Mouse (Mus musculus): ENCODE results near the gene Ccdc8.
A peak's percentile ranks its signal among the peaks of the same experiment; 100 is the strongest.

Ccdc8 gene

GRCm38 (mm10) chr7:17015381-17015780 lies 22.9 kb downstream of the Ccdc8 start:
- no peak for DNase-seq

DNA sequence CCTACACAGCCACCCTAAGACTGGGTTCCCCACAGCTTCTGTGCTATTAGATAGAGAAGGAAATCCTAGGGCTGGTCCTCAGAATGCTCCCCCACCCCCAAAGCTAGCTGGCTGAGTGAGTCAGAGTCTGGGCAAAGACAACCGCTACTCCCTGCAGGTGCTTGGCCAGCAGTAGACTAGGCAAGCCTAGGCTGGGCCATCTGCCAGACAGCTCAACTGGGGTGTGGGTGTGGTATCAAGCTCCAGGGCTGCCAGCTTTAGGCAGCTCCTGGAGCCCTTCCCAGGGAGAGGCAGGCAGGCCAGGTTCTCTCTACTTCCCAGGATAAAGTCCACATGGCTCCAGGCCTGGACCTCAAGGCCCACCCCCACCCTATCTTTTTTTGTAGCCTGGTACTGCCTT lies 24.5 kb downstream of the Ccdc8 start:
- DNase-seq, result peak; percentile 93

DNA sequence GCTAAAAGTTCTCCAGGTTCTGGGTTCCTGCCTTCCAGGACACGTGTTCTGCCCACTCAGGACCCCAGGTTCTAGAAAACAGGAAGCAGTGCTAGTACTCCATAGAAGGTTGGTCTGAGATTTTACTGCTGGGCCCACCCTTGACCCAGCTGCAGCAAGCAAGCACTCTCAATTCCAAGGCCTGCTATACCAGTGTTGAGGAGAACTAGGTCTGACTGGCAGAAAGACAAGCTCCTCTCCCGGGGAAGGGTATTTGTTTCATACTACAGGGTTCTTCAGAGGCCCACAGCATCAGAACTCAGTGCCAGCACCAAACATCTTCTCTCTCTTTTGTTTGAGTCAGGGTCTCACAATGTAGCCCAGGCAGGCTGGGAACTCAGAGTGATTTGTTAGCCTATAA lies 25.4 kb downstream of the Ccdc8 start:
- DNase-seq, result no peak

DNA sequence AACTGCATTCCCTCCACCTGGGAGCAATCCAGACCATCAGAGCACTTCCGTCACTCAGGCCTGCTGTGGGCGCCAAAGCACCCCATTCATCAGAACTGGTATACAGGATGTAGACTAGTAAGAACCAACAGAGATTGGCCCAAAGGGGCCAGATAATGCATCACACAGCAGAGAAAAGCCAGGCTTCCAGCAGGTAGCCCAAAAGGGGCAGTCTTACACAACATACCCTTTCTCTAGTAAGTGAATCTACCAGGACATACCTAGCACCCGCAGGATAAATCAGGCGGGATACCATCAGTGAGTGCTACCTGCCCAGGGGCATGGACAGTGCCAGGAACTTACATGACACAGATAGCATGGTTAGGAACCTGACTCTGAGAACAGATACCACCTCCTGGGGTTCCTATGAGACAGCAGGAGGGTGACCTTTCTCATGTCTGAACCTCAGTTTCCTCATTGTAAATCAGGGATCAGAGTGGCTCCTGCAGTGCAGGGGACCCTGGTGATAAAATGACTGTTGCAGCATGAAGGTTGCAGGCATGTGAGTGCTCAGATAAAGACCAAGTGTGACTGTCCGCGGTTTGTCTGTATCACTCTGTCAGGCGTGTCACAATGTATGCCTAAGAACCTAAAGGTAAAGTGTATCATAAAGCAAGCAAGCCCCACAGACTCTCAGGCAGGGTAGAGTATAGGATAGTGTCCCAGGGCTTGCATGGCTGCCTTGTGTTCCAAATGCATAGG lies 27.1 kb downstream of the Ccdc8 start:
- DNase-seq, result no peak

DNA sequence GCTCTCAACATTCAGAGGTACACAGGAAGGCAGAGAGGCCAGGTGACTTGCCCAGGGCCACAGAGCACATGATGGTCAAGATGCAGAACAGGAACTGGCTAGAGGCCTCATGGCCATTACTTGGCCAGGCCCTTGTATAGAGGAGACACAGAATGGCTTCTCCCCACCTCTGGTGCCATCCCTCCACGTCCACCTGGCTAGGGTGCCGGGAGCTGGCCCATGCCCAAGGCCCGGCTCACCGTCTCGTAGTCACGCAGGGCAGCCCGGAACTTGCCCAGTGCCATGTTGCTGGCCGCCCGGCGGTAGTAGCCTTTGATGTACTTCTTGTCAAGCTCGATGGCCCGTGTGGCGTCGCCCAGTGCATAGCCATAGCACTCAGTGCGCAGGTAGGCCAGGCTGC lies 29.7 kb downstream of the Ccdc8 start:
- DNase-seq, result no peak

- no peak for DNase-seq
Observed at GRCm38 (mm10) chr7:17023701-17024100, 31.2 kb downstream of the Ccdc8 start.

- DNase-seq, result peak; percentile 50
Observed at GRCm38 (mm10) chr7:17024141-17024540, 31.6 kb downstream of the Ccdc8 start.

DNA sequence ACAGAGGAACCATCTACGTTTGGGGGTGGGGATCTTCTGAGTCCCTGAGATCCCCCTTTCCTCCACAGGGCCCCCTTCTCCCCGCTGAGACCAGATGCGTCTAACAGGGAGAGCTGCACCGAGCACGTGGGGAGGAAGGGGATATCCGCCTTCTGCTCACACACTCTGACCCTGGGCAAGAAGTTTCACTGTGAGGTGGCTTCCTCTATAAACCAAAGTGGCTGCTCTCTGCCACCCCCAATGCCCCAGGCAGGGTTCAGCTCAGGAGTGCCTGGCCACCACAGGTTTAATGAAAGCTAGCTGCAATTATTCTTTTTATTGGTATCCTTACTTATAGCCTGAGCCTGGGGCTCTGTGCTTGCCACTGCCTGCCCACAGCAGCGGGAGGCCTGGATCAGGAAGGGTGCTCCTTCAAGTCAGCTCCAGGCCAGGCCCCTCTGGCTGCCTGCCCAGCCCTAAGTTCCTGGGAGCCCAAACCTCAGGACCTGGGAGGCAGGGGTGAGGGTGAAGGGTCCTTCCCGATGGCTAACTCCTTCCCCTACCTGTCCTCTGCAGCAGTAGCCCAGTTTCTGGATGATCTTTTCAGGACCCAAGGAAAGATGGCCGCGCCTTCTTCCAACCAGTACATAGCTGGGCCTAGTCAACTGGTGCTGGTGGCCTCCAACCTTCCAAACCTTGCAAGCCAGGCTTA lies 32.5 kb downstream of the Ccdc8 start:
- DNase-seq, result peak; percentile 78

DNA sequence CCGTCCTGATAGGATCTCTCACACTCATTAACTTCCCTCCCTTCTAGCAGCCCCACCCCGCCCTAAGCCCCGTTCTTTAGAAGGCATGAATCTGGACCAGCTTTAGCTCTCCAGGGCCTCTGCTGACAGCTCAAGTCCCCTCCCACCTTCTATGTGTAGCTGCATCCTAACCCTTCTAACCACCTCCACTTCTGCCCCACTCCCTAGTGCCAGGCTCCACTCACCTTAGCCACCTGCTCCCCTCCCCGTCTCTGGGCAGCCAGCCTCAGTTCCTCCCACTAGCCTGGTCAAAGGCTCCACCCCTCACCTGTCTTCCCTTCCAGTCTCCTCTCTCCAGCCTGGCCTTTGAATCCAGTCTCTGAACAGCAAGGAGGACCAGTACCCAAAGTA lies 33.0 kb downstream of the Ccdc8 start:
- DNase-seq, result no peak

- no peak for DNase-seq
Observed at GRCm38 (mm10) chr7:17025896-17026622, 33.6 kb downstream of the Ccdc8 start.

- no peak for DNase-seq
Observed at GRCm38 (mm10) chr7:17026710-17027587, 34.4 kb downstream of the Ccdc8 start.

- DNase-seq, result peak; percentile 96
Observed at GRCm38 (mm10) chr7:17027588-17028343, 35.3 kb downstream of the Ccdc8 start, which contains the start of gene Ppp5c. TSS of gene Ppp5c (minus strand) at chr7:17027924.

DNA sequence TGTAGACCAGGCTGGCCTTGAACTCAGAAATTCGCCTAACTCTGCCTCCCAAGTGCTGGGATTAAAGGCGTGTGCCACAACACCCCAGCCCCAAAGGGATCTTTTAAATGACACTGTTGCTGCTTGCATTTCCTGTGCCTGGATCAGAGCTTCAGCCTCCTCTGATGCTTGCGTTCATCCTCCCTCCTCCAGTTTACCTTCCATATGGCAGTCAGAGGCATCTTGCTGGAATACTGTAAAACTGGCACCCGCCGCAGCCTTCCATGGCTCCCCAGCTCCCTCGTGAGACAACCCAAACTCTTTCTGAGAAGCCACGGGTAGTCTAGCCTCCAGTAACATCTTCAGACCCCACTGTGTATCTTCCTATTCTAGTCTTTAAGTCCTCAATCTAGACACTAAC lies 36.4 kb downstream of the Ccdc8 start:
- DNase-seq, result no peak

- no peak for DNase-seq
Observed at GRCm38 (mm10) chr7:17030239-17030638, 37.7 kb downstream of the Ccdc8 start.

DNA sequence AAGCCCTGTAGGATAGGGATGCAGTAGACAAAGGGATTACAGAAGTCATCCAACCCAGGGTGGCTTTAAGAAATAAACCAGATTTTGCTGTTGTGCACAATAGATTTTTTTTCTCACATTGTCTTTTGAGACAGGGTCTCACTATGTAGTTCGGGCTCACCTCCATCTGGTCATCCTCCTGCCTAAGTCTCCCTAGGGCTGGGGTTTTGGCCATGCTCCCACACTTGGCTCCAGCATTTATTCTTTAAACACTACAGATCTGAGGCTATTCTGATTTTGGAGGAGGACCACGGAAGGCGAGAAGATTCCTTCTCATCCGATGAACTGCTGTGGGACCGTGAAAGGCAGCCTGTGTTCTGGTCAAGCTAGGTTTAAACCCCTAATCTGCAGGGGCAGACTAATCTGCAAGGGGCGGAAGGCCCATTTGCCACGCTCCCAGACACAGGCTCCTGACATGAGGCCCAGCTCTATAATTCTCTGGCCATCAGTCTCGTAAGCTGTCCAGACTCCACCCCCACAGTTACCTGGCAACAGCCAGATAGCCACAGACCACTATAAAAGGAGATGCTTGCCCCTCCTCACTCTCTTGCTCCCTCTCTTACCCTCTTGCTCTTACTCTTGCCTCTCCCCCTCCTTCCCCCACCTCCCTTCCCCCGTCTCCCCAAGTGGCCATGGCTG lies 45.6 kb downstream of the Ccdc8 start:
- DNase-seq, result no peak

GRCm38 (mm10) chr7:17039373-17039772 lies 46.9 kb downstream of the Ccdc8 start:
- no peak for DNase-seq

GRCm38 (mm10) chr7:17045743-17046142 lies 53.2 kb downstream of the Ccdc8 start:
- no peak for DNase-seq

All from kidney, postnatal 14 days (tissue).